Mouse (Mus musculus) cerebellum, adult (tissue): ENCODE data around the gene Vmn2r49.
"Not testable (repeated sequence)": the region's sequence is repeated elsewhere in the genome, so short reads cannot be mapped to it uniquely, and the experiment has no call there.

Source experiments
- ATAC-seq: cut with Nextera tagmentation; 2 replicates; pipeline ENCODE4 v1.9.2; 2017; ENCODE audit warnings: mild to moderate bottlenecking, moderate library complexity, mixed read lengths; ENCODE audit not compliant: insufficient number of reproducible peaks, low FRiP score, low TSS enrichment

Vmn2r49 gene

DNA sequence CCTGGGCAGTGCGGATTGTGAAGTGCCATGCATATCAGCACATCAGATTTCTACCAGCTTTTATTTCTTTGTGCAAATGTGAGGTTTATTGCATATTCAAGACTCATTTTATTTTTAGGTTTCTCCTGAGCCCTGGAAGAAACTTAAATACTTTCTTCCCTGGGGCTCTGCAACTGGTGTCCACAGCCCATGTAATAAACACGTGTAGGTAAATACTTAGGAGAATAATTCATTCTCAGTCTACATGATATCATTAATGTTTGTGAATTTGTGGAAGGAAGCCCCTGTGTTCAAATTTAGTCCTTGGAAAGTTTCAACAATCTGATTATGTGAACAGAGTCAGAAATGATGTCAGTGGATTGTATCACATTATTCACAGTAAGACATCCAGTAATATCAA, at the start of gene Vmn2r49:
Gene Vmn2r49, minus strand, starts transcription at position 101 of the 400 bp plus-strand sequence.
- not testable (repeated sequence) for ATAC-seq

- not testable (repeated sequence) for ATAC-seq
Measured at GRCm38 (mm10) chr7:9953485-9953884, 38.6 kb downstream of the Vmn2r49 start, which contains the start of gene Vmn2r48. Gene Vmn2r48, minus strand, starts transcription at chr7:9953585.
